Mouse (Mus musculus): ENCODE measurements around the gene Epha7. TPM values are rescaled to one million over a fixed set of nuclear protein-coding genes. Genes with fewer than 3 reads are reported as not detected.

The Epha7 gene
- total and polyA plus RNA-seq, 3 experiments: not detected

GRCm38 (mm10) chr4:28881271-28882044 is 68.5 kb downstream of the Epha7 start:
- Histone ChIP-seq H3K79me2 (replicated peaks; ENCODE audit: control insufficient read depth, extremely low read depth, insufficient read depth, poor library complexity, severe bottlenecking) (no peaks in the 10 kb centered on the region), H3K27ac (ENCODE audit: insufficient read depth, low read depth) (no peak overlapping the region), H3K4me3 (replicated peaks in 1 of 3; ENCODE audit: low read depth in 2 of 3, low read length in 2 of 3, poor library complexity in 1 of 3) (no peak overlapping the region), H3K9me3 (replicated peaks; ENCODE audit: low read length) (peaks cover 18% of the 10 kb centered on the region), H3K9ac (ENCODE audit: insufficient read depth, low read depth) (no peak overlapping the region), H3K36me3 (replicated peaks in 1 of 2; ENCODE audit: control insufficient read depth in 1 of 2, insufficient read depth in 1 of 2, low read length in 1 of 2) (no peaks in the 10 kb centered on the region), H3K4me1 (ENCODE audit: control insufficient read depth in 1 of 2, insufficient read depth in 2 of 2) (no peaks in the 10 kb centered on the region), H3K4me2 (ENCODE audit: insufficient read depth, low read depth, poor library complexity, severe bottlenecking) (no peak overlapping the region), H3K27me3 (replicated peaks) (no peaks in the 10 kb centered on the region)
- in situ Hi-C loops (cut with MboI; ENCODE audit: low pct_ligation_motif_present, low pct_unique_long_range_greater_than_20kb, low sequenced_read_pairs): no loop called here
- dilution Hi-C loops (cut with MboI; ENCODE audit: extremely low pct_ligation_motif_present, extremely low pct_unique_long_range_greater_than_20kb, low sequenced_read_pairs): no loop called here
- no peak for TF ChIP-seq SMC3 (IDR thresholded peaks at IDR 0.05; ENCODE audit: low read depth, low read length)
- no peak for TF ChIP-seq ELF1 (IDR thresholded peaks at IDR 0.05; ENCODE audit: low read depth, low read length)
- no peak for TF ChIP-seq USF1 (IDR thresholded peaks at IDR 0.05; ENCODE audit: low read depth, low read length)
- no peak for TF ChIP-seq MYC (IDR thresholded peaks at IDR 0.05; ENCODE audit: low read depth, low read length)
- TF ChIP-seq MXI1 (IDR thresholded peaks at IDR 0.05; ENCODE audit: low read depth, low read length): no peak
- TF ChIP-seq USF2 (conservative IDR thresholded peaks at IDR 0.05; ENCODE audit: low read depth, low read length): no peak
- no peak for DNase-seq (ENCODE audit: extremely low read depth)

GRCm38 (mm10) chr4:28889630-28890029 is 76.7 kb downstream of the Epha7 start:
- dilution Hi-C loops (cut with MboI; ENCODE audit: extremely low pct_ligation_motif_present, extremely low pct_unique_long_range_greater_than_20kb, low sequenced_read_pairs): no loop called here
- Histone ChIP-seq H3K36me3 (replicated peaks in 1 of 2; ENCODE audit: control insufficient read depth in 1 of 2, insufficient read depth in 1 of 2, low read length in 1 of 2) (no peaks in the 10 kb centered on the region), H3K4me3 (replicated peaks in 1 of 3; ENCODE audit: low read depth in 2 of 3, low read length in 2 of 3, poor library complexity in 1 of 3) (no peak overlapping the region), H3K9me3 (replicated peaks; ENCODE audit: low read length) (peaks cover 25% of the 10 kb centered on the region), H3K4me1 (ENCODE audit: control insufficient read depth in 1 of 2, insufficient read depth in 2 of 2) (no peaks in the 10 kb centered on the region), H3K4me2 (ENCODE audit: insufficient read depth, low read depth, poor library complexity, severe bottlenecking) (no peak overlapping the region), H3K27ac (ENCODE audit: insufficient read depth, low read depth) (no peak overlapping the region), H3K79me2 (replicated peaks; ENCODE audit: control insufficient read depth, extremely low read depth, insufficient read depth, poor library complexity, severe bottlenecking) (no peaks in the 10 kb centered on the region), H3K27me3 (replicated peaks) (no peaks in the 10 kb centered on the region), H3K9ac (ENCODE audit: insufficient read depth, low read depth) (no peak overlapping the region)
- DNase-seq (ENCODE audit: extremely low read depth): no peak
- in situ Hi-C loops (cut with MboI; ENCODE audit: low pct_ligation_motif_present, low pct_unique_long_range_greater_than_20kb, low sequenced_read_pairs): no loop called here
- TF ChIP-seq NRF1 (IDR thresholded peaks at IDR 0.05; ENCODE audit: low read depth, low read length): no peak
- TF ChIP-seq JUN (IDR thresholded peaks at IDR 0.05; ENCODE audit: insufficient read depth, low read depth, low read length): no peak
- no peak for TF ChIP-seq POLR2AphosphoS2 (IDR thresholded peaks at IDR 0.05; ENCODE audit: low read depth, low read length)
- TF ChIP-seq ZC3H11A (IDR thresholded peaks at IDR 0.05; ENCODE audit: low read depth, low read length): no peak
- TF ChIP-seq PAX5 (IDR thresholded peaks at IDR 0.05; ENCODE audit: low read length): no peak
- TF ChIP-seq TBP (conservative IDR thresholded peaks at IDR 0.05; ENCODE audit: low read depth, low read length): no peak
- TF ChIP-seq ZMIZ1 (IDR thresholded peaks at IDR 0.05; ENCODE audit: low read depth, low read length): no peak
- no peak for TF ChIP-seq RCOR1 (conservative IDR thresholded peaks at IDR 0.05; ENCODE audit: low read depth, low read length)
- TF ChIP-seq IRF4 (IDR thresholded peaks at IDR 0.05; ENCODE audit: low read depth, low read length): no peak
- TF ChIP-seq SIN3A (IDR thresholded peaks at IDR 0.05; ENCODE audit: low read length): no peak
- TF ChIP-seq ZKSCAN1 (IDR thresholded peaks at IDR 0.05; ENCODE audit: borderline replicate concordance, low read depth, low read length): no peak
- TF ChIP-seq ZNF384 (IDR thresholded peaks at IDR 0.05; ENCODE audit: low read depth, low read length): no peak
- no peak for TF ChIP-seq TCF12 (IDR thresholded peaks at IDR 0.05; ENCODE audit: low read depth, low read length)
- TF ChIP-seq CHD2 (IDR thresholded peaks at IDR 0.05; ENCODE audit: low read length): no peak
- no peak for TF ChIP-seq JUND (conservative IDR thresholded peaks at IDR 0.05; ENCODE audit: low read depth, low read length)
- TF ChIP-seq UBTF (IDR thresholded peaks at IDR 0.05; ENCODE audit: low read depth, low read length): no peak
- TF ChIP-seq MAZ (IDR thresholded peaks at IDR 0.05; ENCODE audit: low read depth, low read length): no peak
- no peak for TF ChIP-seq E2F4 (IDR thresholded peaks at IDR 0.05; ENCODE audit: insufficient replicate concordance, low read depth, low read length)
- no peak for TF ChIP-seq MEF2A (IDR thresholded peaks at IDR 0.05; ENCODE audit: borderline replicate concordance, low read depth, low read length)
- TF ChIP-seq ETS1 (conservative IDR thresholded peaks at IDR 0.05; ENCODE audit: low read depth, low read length): no peak

Measured in CH12.LX (cell line).